Mouse (Mus musculus) heart, adult 8-10 months (tissue): ENCODE measurements around the gene Fam234b. TPM values are rescaled to one million over a fixed set of nuclear protein-coding genes. Genes with fewer than 3 reads are reported as not detected.

Experiments
- DNase-seq: peaks from one replicate; pipeline ENCODE4 v3.0.0; 2022; ENCODE audit warnings: low spot score
- total RNA-seq, 4 experiments: library from RNA; stranded (reverse); gene quantifications; 2 replicates each; pipeline ENCODE4 v1.2.4; 2022

The Fam234b gene
- total RNA-seq, 4 experiments from 2014 or later: 7.1 to 11.9 (median 10.3) TPM

GRCm38 (mm10) chr6:135267221-135267620, 69.4 kb downstream of the Fam234b start:
- no peak for DNase-seq

- no peak for DNase-seq
Observed at GRCm38 (mm10) chr6:135268392-135268791, 70.6 kb downstream of the Fam234b start.

- DNase-seq: no peak
Observed at GRCm38 (mm10) chr6:135269626-135270025, 71.8 kb downstream of the Fam234b start.

DNA sequence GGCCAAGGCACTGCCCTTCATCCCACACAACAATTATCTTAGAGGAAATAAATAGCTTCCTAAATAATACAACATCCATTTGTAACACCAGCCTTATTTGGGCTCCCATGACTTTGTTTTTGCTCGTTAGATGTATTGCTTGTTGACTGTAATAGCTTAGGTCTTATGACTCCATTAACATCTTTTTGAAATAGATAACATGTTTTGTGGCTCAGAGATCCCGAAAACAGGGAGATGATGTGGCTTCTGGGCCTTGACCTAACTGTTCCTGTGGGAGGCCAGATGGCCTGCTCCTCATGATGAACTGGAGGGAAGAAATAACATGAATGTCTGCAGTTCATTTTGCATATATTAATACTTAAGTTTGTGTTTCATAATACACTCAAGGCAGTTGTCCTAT, 74.0 kb downstream of the Fam234b start:
- DNase-seq: no peak

- no peak for DNase-seq
Observed at GRCm38 (mm10) chr6:135273066-135273465, 75.3 kb downstream of the Fam234b start.

DNA sequence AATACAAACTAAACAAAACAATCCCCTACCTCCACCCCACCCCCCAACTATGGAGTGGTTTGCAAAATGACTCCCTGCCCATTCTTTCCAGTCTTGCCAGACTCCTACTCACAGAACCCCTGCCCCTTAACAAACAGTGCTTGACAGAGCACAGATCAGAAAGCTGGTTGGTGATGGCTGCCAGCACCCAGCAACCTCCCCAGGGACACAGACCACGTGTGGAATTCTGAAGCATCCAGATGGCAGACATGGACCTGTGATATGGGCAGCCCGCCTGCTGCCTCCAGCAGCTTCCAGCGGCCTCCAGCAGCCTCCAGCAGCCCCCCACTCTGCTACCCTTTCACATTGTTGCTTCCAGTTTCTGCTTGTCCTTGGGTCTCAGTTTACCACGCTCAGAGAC, 77.5 kb downstream of the Fam234b start:
- DNase-seq: no peak

DNA sequence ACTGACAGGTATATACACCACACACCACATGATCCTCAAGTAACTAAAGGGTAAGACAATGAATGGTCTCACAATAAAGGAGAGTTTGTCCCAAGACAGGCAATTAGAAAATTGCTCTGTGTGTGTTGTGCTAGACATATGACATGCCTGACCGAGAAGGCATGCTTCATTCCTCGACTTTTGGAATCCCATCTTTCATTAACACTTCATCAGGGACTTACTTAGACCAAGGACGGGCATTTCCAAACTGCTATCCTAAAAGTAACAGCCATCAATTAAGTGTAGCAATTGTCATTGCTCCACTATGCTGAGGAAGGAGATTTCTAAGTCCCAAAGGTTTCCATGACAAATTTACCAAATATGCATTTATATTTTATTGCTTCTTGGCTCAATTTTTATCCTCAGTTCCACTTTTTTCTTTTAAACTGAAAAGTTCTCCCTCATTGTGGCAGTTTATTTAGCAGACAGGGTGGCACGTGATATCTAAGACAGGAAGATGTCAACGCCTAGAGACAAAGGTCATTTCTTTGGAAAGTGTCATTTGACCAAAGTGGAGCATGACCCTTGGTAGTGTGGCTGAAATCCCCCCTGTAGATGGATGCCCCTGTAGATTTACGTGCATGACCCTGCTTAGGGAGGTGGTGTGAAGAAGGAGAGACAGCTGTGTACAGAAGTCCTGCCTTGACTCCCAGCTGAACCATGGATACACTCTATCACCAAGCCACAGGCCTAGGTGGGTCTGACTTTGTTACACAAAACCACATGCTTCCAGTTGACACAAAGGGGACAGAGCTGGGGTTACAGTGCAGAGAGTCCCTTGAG, 78.9 kb downstream of the Fam234b start:
- no peak for DNase-seq

DNA sequence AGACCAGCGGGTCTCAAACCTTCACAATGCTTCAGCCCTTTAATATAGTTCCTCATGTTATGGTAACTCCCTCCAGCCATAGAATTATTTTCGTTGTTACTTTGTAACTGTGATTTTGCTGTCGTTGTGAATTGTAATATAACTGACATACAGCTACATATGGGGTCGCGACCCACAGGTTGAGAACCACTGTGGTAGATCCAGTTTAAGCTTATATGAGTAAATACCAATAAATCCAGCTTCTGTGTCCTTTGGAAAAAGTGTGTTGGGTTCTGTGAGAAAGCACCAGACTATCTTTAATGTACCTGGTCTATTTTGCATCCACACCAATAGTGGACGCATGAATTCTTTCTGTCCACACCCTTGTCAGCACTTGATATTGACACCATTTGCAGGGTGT, 80.5 kb downstream of the Fam234b start:
- DNase-seq: no peak

DNA sequence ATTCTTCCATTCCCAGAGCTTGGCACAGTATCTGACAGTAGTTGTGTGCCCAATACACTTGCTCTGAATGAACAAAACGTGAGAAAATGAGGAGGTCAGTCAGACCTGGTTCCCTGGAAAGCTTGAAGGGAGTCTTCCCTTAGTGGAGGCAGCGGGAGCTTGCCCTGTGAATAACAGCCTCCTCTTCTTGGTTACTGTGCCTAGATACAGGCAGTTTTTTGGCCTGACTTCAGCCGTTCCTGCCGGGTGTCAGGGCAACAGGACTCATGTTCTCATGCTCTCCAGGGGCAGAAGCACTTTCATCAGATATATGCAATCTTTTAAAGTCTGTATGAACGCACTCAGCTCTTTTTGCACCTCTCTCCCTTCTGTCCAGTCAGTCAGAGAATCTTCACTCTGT, 81.5 kb downstream of the Fam234b start:
- no peak for DNase-seq

DNA sequence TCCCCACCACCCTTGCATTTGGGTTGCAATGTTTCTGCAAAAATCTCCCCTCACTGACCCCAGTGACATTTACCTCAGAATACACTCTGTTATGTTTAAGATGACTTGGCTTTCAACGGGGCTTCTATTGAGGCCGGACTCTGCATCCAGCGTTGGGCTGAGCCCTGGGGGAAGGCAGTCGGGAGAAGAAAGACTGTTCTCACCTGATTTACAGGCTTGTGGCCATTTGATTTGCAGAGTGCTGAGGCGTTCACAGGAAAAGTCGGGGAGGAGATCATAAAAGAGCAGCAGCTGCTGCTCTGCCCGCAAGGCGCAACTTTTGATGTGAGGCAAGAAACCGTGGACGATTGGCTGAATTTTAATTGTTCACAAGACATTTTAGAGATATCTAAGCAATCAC, 82.1 kb downstream of the Fam234b start:
- DNase-seq: no peak

GRCm38 (mm10) chr6:135292391-135292790, 94.6 kb downstream of the Fam234b start:
- DNase-seq: no peak

DNA sequence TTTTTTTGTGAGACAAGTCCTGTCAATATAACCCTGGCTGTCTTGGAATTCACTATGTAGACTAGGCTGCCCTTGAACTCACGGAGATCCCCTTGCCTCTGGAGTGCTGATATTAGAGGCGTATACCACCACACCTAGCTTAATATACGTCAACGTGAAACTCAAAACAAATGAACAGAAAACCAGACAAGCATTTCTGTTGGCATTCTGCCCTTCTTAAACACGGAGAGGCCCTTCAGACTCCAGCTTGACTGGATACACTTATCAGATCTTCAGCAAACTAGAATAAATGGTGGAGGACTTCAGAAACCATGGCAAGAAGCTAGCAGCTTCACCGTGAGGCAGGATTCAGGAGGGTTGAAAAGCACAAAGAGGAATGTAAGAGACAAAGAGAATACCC, 96.4 kb downstream of the Fam234b start:
- no peak for DNase-seq

Other genes starting within 250 kb of the Fam234b start
- gene Apold1, start 216.3 kb upstream of the Fam234b start, total RNA-seq: 1 to 10 TPM; 4.8 to 7.5 (median 5.6) TPM
- gene Ddx47, start 186.4 kb upstream of the Fam234b start, total RNA-seq: 10 to 100 TPM; 36.3 to 39.7 (median 38.0) TPM
- 1 to 10 TPM in 2 of 4 experiments, under 1 TPM in 2; 0.75 to 1.9 (median 0.93) TPM for gene Gprc5a, start 132.3 kb upstream of the Fam234b start, total RNA-seq
- gene Gprc5d, start 79.7 kb upstream of the Fam234b start, total RNA-seq: not detected
- 10 to 100 TPM; 56.9 to 61.7 (median 58.6) TPM for gene Hebp1, start within 50 bp of the Fam234b start, total RNA-seq
- gene Gsg1, start 56.4 kb downstream of the Fam234b start, total RNA-seq: under 1 TPM; 0.31 to 0.47 (median 0.42) TPM
- gene Pbp2, start 112.4 kb downstream of the Fam234b start, total RNA-seq: not detected
- 10 to 100 TPM; 24.4 to 52.4 (median 41.1) TPM for gene Emp1, start 164.6 kb downstream of the Fam234b start, total RNA-seq